Mouse (Mus musculus) hindbrain, embryonic 14.5 days (tissue): ENCODE measurements at regions not wholly inside any gene's neighbourhood (a gene's known extent, or its start where the extent isn't known, plus 50 kb on each side); places are given as distances from the start of the nearest gene placed in this dataset.
"Not testable (repeated sequence)": the region's sequence is repeated elsewhere in the genome, so short reads cannot be mapped to it uniquely, and the experiment has no call there.

Experiments used
- ATAC-seq: fragments of 200-750 bp; cut with Nextera tagmentation; 2 replicates; pipeline ENCODE4 v1.8.0; 2017; ENCODE audit warnings: moderate number of reproducible peaks, mild to moderate bottlenecking, moderate TSS enrichment, moderate library complexity; ENCODE audit not compliant: low FRiP score
- DNase-seq: peaks from one replicate; pipeline ENCODE4 v3.0.0-alpha.2; 2015; ENCODE audit warnings: low spot score
- H3K27ac ChIP-seq: fragments of 300-500 bp; sonication (generic); 2 replicates; pipeline ENCODE4 v1.5.1; 2014; ENCODE audit warnings: mild to moderate bottlenecking, moderate library complexity
- H3K27me3 ChIP-seq: fragments of 300-500 bp; sonication (generic); 2 replicates; pipeline ENCODE4 v1.6.1; 2014; ENCODE audit warnings: mild to moderate bottlenecking, low read length, mixed read lengths; ENCODE audit not compliant: control insufficient read depth, insufficient read depth
- H3K36me3 ChIP-seq: fragments of 300-500 bp; sonication (generic); replicated peaks from 2 replicates; pipeline ENCODE4 v1.6.1; 2014; ENCODE audit not compliant: control insufficient read depth, insufficient read depth
- H3K4me1 ChIP-seq: fragments of 300-500 bp; sonication (generic); replicated peaks from 2 replicates; pipeline ENCODE4 v1.6.1; 2014; ENCODE audit warnings: antibody characterized with exemption, low read length, mixed read lengths; ENCODE audit not compliant: control insufficient read depth, insufficient read depth
- H3K4me2 ChIP-seq: fragments of 300-500 bp; sonication (generic); replicated peaks from 2 replicates; pipeline ENCODE4 v1.6.1; 2014; ENCODE audit warnings: mild to moderate bottlenecking, moderate library complexity
- H3K4me3 ChIP-seq: fragments of 300-500 bp; sonication (generic); replicated peaks from 2 replicates; pipeline ENCODE4 v1.5.1; 2014; ENCODE audit warnings: mild to moderate bottlenecking, low read length
- H3K9ac ChIP-seq: fragments of 300-500 bp; sonication (generic); 2 replicates; pipeline ENCODE4 v1.6.1; 2014
- H3K9me3 ChIP-seq: fragments of 300-500 bp; sonication (generic); 2 replicates; pipeline ENCODE4 v1.6.1; 2016; ENCODE audit warnings: low read length; ENCODE audit not compliant: control insufficient read depth
- WGBS: fragments of 180-500 bp; shearing (Covaris S2); extraction: QIAGEN DNeasy Blood & Tissue Kit; methylation state at CpG from one replicate; pipeline ENCODE4 v1.1.7; 2014; 5-methylcytosine and 5-hydroxymethylcytosine counted together

- Histone ChIP-seq H3K4me2 (no peak overlapping the region), H3K4me1 (no peaks in the 10 kb centered on the region; the same call in 1 of the 2 replicates), H3K4me3 (no peak overlapping the region), H3K36me3 (no peaks in the 10 kb centered on the region), H3K27me3 (no peaks in the 10 kb centered on the region), H3K9ac (no peak overlapping the region), H3K27ac (no peak overlapping the region), H3K9me3 (no peaks in the 10 kb centered on the region)
- 79% methylated on average over 12 of the region's 12 CpGs for WGBS
- DNase-seq: no peak
- ATAC-seq: no peak
Observed at GRCm38 (mm10) chr5:148674281-148674680, 121.7 kb upstream of the Ubl3 start.

DNA sequence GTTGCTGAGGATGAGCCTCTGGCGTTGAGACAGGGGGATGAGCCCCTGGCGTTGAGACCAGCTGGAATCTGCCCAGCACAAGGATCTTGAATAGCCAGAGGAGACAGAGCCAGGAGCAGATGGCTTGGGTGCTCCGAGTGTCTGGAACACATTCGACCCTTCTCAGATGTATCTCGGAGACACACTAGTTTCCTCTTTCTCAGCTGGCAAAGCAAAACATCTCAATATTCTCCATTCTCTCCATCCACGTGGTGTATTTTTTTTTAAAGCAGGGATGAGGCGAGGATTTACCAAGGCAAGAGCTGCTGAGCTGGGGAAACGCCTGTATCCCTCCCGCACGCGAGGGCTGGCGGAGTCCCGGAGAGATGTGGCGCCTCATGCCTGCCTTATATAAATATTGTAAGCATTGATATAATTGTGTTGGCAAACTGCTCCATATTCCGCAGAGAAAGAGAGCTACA, 109.7 kb upstream of the Ubl3 start:
- Histone ChIP-seq H3K9ac (peak overlapping the region; percentile 16; the same call in 1 of the 2 replicates), H3K4me2 (0 out of 2 replicates have a peak overlapping the region, but pooled peaks have one; percentile 19), H3K9me3 (no peaks in the 10 kb centered on the region), H3K4me3 (no peak overlapping the region), H3K36me3 (no peaks in the 10 kb centered on the region), H3K27ac (peak overlapping the region; percentile 62), H3K27me3 (no peaks in the 10 kb centered on the region), H3K4me1 (0 out of 2 replicates have a peak, but pooled peaks cover 4% of the 10 kb centered on the region)
- 58% methylated on average over 15 of the region's 15 CpGs for WGBS
- ATAC-seq: no peak; the same call in 1 of the 2 replicates
- DNase-seq: no peak

DNA sequence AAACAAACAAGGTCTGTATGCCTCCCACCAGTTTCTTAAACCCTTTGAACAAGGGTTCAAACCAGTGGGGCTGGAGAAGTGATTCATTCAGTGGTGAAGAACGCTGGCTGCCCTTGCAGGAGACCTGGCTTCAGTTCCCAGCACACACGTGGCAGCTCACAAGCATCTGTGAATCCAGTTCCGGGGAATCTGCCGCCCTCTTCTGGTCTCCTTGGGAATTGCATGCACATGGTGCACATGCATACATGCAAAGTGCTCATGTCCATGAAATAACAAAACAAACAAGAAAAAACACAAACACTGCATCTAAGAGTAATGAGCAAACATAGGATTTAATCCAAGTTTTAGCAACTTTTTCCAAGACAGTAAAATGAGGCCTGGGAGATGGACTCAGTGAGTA, 108.5 kb upstream of the Ubl3 start:
- H3K9me3 ChIP-seq: no peaks in the 10 kb centered on the region
- 0 out of 2 replicates have a peak, but pooled peaks cover 4% of the 10 kb centered on the region for H3K4me1 ChIP-seq
- no peak overlapping the region for H3K4me2 ChIP-seq
- no peaks in the 10 kb centered on the region for H3K27me3 ChIP-seq
- H3K9ac ChIP-seq: no peak overlapping the region
- H3K27ac ChIP-seq: no peak overlapping the region
- WGBS: 82% methylated on average over 4 of the region's 4 CpGs
- H3K4me3 ChIP-seq: no peak overlapping the region
- no peak for DNase-seq
- ATAC-seq: no peak
- no peaks in the 10 kb centered on the region for H3K36me3 ChIP-seq

- H3K9ac ChIP-seq: no peak overlapping the region
- ATAC-seq (no peak), DNase-seq (no peak)
- no peak overlapping the region for H3K27ac ChIP-seq
- H3K36me3 ChIP-seq: no peaks in the 10 kb centered on the region
- H3K4me1 ChIP-seq: 0 out of 2 replicates have a peak, but pooled peaks cover 4% of the 10 kb centered on the region
- peaks cover 3% of the 10 kb centered on the region; the same call in 1 of the 2 replicates for H3K9me3 ChIP-seq
- 80% methylated on average over 4 of the region's 4 CpGs for WGBS
- no peaks in the 10 kb centered on the region for H3K27me3 ChIP-seq
- no peak overlapping the region for H3K4me3 ChIP-seq
- no peak overlapping the region for H3K4me2 ChIP-seq
Observed at GRCm38 (mm10) chr5:148657936-148658640, 105.5 kb upstream of the Ubl3 start.

- no peaks in the 10 kb centered on the region for H3K4me1 ChIP-seq
- H3K27me3 ChIP-seq: no peaks in the 10 kb centered on the region
- ATAC-seq (no peak), DNase-seq (no peak)
- no peak overlapping the region for H3K27ac ChIP-seq
- 66% methylated on average over 7 of the region's 7 CpGs for WGBS
- peaks cover 3% of the 10 kb centered on the region; the same call in 1 of the 2 replicates for H3K9me3 ChIP-seq
- no peaks in the 10 kb centered on the region for H3K36me3 ChIP-seq
- H3K4me2 ChIP-seq: no peak overlapping the region
- no peak overlapping the region for H3K4me3 ChIP-seq
- no peak overlapping the region for H3K9ac ChIP-seq
Observed at GRCm38 (mm10) chr5:148652525-148653243, 100.1 kb upstream of the Ubl3 start.

DNA sequence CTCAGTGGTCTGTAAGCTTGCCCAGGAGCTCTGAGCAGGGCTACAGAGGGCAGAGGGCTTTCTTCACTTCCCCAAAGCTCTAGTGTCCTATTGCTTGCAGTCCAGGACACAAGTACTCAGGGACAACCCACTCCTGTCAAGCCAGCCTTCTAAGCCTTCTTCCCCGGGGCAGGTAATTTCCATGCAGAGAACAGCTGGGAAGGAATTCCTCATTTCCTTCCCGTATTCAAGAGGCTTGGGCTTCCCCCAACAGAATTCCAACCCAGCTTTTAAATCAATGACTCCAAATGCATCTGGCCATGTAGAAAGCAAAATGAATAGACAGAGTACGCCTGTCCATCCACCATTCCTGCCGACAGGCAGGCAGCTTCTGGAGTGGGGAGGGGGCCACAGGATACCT, 99.1 kb upstream of the Ubl3 start:
- Histone ChIP-seq H3K27me3 (no peaks in the 10 kb centered on the region), H3K27ac (no peak overlapping the region), H3K4me3 (no peak overlapping the region), H3K36me3 (no peaks in the 10 kb centered on the region), H3K4me1 (no peaks in the 10 kb centered on the region), H3K9me3 (peaks cover 3% of the 10 kb centered on the region; the same call in 1 of the 2 replicates), H3K9ac (no peak overlapping the region), H3K4me2 (no peak overlapping the region)
- ATAC-seq: no peak
- DNase-seq: no peak
- whole genome bisulfite sequencing: 43% methylated on average over 4 of the region's 4 CpGs

- not testable (repeated sequence) for H3K27ac ChIP-seq, H3K9me3 ChIP-seq, H3K4me2 ChIP-seq, ATAC-seq, DNase-seq, H3K27me3 ChIP-seq, H3K4me3 ChIP-seq, H3K36me3 ChIP-seq, H3K4me1 ChIP-seq, H3K9ac ChIP-seq
- 98% methylated on average over 6 of the region's 7 CpGs for WGBS
Observed at GRCm38 (mm10) chr5:148649573-148649972, 97.0 kb upstream of the Ubl3 start.

GRCm38 (mm10) chr5:148649123-148649522, 96.5 kb upstream of the Ubl3 start:
- no peak for DNase-seq
- H3K36me3 ChIP-seq: no peaks in the 10 kb centered on the region
- no peak overlapping the region for H3K27ac ChIP-seq
- no peaks in the 10 kb centered on the region for H3K9me3 ChIP-seq
- H3K27me3 ChIP-seq: no peaks in the 10 kb centered on the region
- no peak overlapping the region for H3K4me3 ChIP-seq
- no peak overlapping the region for H3K9ac ChIP-seq
- no peak overlapping the region for H3K4me2 ChIP-seq
- WGBS: 73% methylated on average over 9 of the region's 9 CpGs
- no peaks in the 10 kb centered on the region for H3K4me1 ChIP-seq
- ATAC-seq: no peak

DNA sequence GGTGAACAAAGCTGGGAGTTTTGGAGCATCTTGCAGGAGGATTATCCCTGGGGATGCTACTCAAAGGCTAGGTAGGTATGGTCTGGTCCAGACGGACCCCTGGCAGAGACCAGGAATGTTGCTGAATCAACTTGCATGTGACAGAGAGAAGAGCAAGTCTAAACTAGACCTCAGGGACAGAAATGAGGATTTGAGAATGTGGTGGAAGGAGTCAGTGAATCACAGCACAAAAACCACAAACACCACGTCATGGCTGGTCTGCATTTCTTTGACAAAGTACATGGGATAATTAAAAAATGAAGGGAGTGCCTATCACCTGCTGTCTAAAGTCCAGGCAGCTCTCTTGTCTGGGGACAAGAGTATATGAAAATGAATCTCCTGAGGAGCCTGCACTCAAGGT, 95.1 kb upstream of the Ubl3 start:
- Histone ChIP-seq H3K9me3 (no peaks in the 10 kb centered on the region), H3K9ac (no peak overlapping the region), H3K36me3 (no peaks in the 10 kb centered on the region), H3K4me2 (no peak overlapping the region), H3K27ac (no peak overlapping the region), H3K4me3 (no peak overlapping the region), H3K27me3 (no peaks in the 10 kb centered on the region), H3K4me1 (no peaks in the 10 kb centered on the region)
- ATAC-seq: no peak
- 61% methylated on average over 2 of the region's 2 CpGs for WGBS
- DNase-seq: no peak
